Comparison of ENCODE assay signal across 9 mouse cellular contexts in the genomic region with DNA sequence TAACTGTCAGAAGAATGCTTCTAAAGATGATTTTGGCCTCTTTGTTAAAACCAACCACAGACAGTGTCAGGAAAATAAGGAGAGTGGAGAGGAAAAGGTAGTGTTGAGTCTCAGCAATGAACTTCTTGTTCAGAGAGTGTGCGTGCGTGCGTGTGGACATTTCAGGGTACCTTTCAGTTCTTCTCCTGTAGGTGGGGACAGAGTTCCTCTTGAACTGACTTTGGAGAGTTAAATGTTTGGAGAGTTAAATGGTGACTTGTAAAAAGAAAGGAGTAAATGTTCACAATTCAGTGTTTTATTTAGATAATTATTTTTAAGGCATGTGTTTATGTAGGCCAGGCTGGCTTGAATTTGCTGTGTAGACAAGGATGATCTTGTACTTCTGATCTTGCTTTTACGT. TPM values are rescaled to one million over a fixed set of nuclear protein-coding genes. Genes with fewer than 3 reads are reported as not detected.
DNase-seq lines count a peak whose midpoint lies in the region.
"Had no signal": no experiment of that assay in that cellular context is flagged by ENCODE, and none has a peak within 500 bp of the region (broad histone marks: within the 10 kb centered on the region; RNA-seq: fewer than 3 reads in every experiment).

No protein-coding gene starts in this region.

- DNase-seq in kidney, adult 11 months = peak; percentile 1
- DNase-seq in kidney, adult 18-20 months = no peak
- DNase-seq in thymus, postnatal 0 days (ENCODE audit: low spot score) = peak; percentile 17
- no peak for DNase-seq in thymus, postnatal 10 days (ENCODE audit: low spot score in 2 of 2)
- DNase-seq in embryo, embryonic 10.5 days (ENCODE audit: low spot score) = peak; percentile 24
- DNase-seq in urinary bladder, adult 18-20 months (ENCODE audit: low spot score in 2 of 2) = no peak
- no peak for DNase-seq in MN1 (ENCODE audit: low spot score)
- DNase-seq: adrenal gland, adult 8-10 months; cerebellum, adult 2 months had no signal

RNA-seq across cellular contexts. Expression of gene Grk4, which starts 10.1 kb away (rescaled TPM):
- polyA plus RNA-seq in thymus, postnatal 0 days (2015; fragmentation: Nextera tagmentation; extraction: Ambion mirVana) = 3.5 and 4.2 TPM in 2 replicates

RNA-seq across cellular contexts. Expression of gene Nop14, which starts 10.3 kb away (rescaled TPM):
- polyA plus RNA-seq in thymus, postnatal 0 days (2015; fragmentation: Nextera tagmentation; extraction: Ambion mirVana) = 26.4 and 26.9 TPM in 2 replicates

RNA-seq across cellular contexts. Expression of gene Mfsd10, which starts 33.3 kb away (rescaled TPM):
- polyA plus RNA-seq in thymus, postnatal 0 days (2015; fragmentation: Nextera tagmentation; extraction: Ambion mirVana) = 75.2 and 89.4 TPM in 2 replicates

Comparison
In these comparisons a context has a peak if more than half of its experiments do, and no peak if none do; other contexts are left out.
1. DNase-seq: peak in kidney, adult 11 months (single experiment), thymus, postnatal 0 days (single experiment) and embryo, embryonic 10.5 days (single experiment); none in kidney, adult 18-20 months (single experiment), thymus, postnatal 10 days (0 of 2), urinary bladder, adult 18-20 months (0 of 2) and MN1 (single experiment).